Mouse (Mus musculus): ENCODE measurements around the gene Atp1a1.

The Atp1a1 gene

GRCm38 (mm10) chr3:101604550-101605223, at the start of gene Atp1a1:
TSS of gene Atp1a1 (minus strand) at chr3:101604684.
- peak; percentile 100 for DNase-seq

GRCm38 (mm10) chr3:101653446-101653845, 49.0 kb upstream of the Atp1a1 start:
- DNase-seq, result no peak

- DNase-seq, result no peak
Measured at GRCm38 (mm10) chr3:101652967-101653366, 48.5 kb upstream of the Atp1a1 start.

- DNase-seq, result no peak
Measured at GRCm38 (mm10) chr3:101650328-101650727, 45.8 kb upstream of the Atp1a1 start.

- no peak for DNase-seq
Measured at GRCm38 (mm10) chr3:101649271-101649670, 44.8 kb upstream of the Atp1a1 start.

GRCm38 (mm10) chr3:101648096-101648793, 43.8 kb upstream of the Atp1a1 start:
- no peak for DNase-seq

GRCm38 (mm10) chr3:101646806-101647205, 42.3 kb upstream of the Atp1a1 start:
- DNase-seq, result no peak

- no peak for DNase-seq
Measured at GRCm38 (mm10) chr3:101645569-101646106, 41.2 kb upstream of the Atp1a1 start.

GRCm38 (mm10) chr3:101644062-101644802, 39.7 kb upstream of the Atp1a1 start:
- no peak for DNase-seq

GRCm38 (mm10) chr3:101643264-101643663, 38.8 kb upstream of the Atp1a1 start:
- DNase-seq, result no peak

- DNase-seq, result no peak
Measured at GRCm38 (mm10) chr3:101638223-101638622, 33.7 kb upstream of the Atp1a1 start.

- DNase-seq, result no peak
Measured at GRCm38 (mm10) chr3:101636510-101636909, 32.0 kb upstream of the Atp1a1 start.

GRCm38 (mm10) chr3:101636086-101636485, 31.6 kb upstream of the Atp1a1 start:
- DNase-seq, result no peak

- DNase-seq, result no peak
Measured at GRCm38 (mm10) chr3:101634141-101634900, 29.8 kb upstream of the Atp1a1 start.

GRCm38 (mm10) chr3:101628255-101628654, 23.8 kb upstream of the Atp1a1 start:
- DNase-seq, result no peak

GRCm38 (mm10) chr3:101624287-101624686, 19.8 kb upstream of the Atp1a1 start:
- DNase-seq, result peak; percentile 33

GRCm38 (mm10) chr3:101619017-101619416, 14.5 kb upstream of the Atp1a1 start:
- DNase-seq, result no peak

GRCm38 (mm10) chr3:101618505-101618904, 14.0 kb upstream of the Atp1a1 start:
- DNase-seq, result no peak

- DNase-seq, result no peak
Measured at GRCm38 (mm10) chr3:101617451-101617850, 13.0 kb upstream of the Atp1a1 start.

GRCm38 (mm10) chr3:101617007-101617406, 12.5 kb upstream of the Atp1a1 start:
- DNase-seq, result no peak

GRCm38 (mm10) chr3:101615856-101616255, 11.4 kb upstream of the Atp1a1 start:
- DNase-seq, result no peak

- peak; percentile 33 for DNase-seq
Measured at GRCm38 (mm10) chr3:101611813-101612491, 7.5 kb upstream of the Atp1a1 start.

All from heart, adult 11 months (tissue).